Mouse (Mus musculus): Measurements from ENCODE around the gene Chuk.

- TF ChIP-seq CTCF (IDR thresholded peaks at IDR 0.05; ENCODE audit: low read depth, low read length) = no peak
- no peak for TF ChIP-seq GATA1 (IDR thresholded peaks at IDR 0.05; ENCODE audit: borderline replicate concordance, low read length)
- TF ChIP-seq TAL1 (conservative IDR thresholded peaks at IDR 0.05; ENCODE audit: low read depth, low read length) = no peak
- TF ChIP-seq GATA2 (IDR thresholded peaks at IDR 0.05; ENCODE audit: borderline replicate concordance, low read depth, low read length) = no peak
Measured at GRCm38 (mm10) chr19:44117793-44118192, 10.5 kb upstream of the Chuk start.
